Mouse (Mus musculus) heart, embryonic 11.5 days (tissue): Measurements from ENCODE around the gene Palld. TPM values are rescaled to one million over a fixed set of nuclear protein-coding genes. Genes with fewer than 3 reads are reported as not detected.

Experiments
- ATAC-seq: fragments of 200-750 bp; cut with Nextera tagmentation; replicated peaks from 2 replicates; pipeline ENCODE4 v1.8.0; 2017; ENCODE audit warnings: moderate library complexity; ENCODE audit not compliant: insufficient number of reproducible peaks, low FRiP score, low TSS enrichment
- H3K27ac ChIP-seq: fragments of 300-500 bp; sonication (generic); 2 replicates; pipeline ENCODE4 v1.5.1; 2014; ENCODE audit warnings: mild to moderate bottlenecking, low read depth, low read length
- H3K27me3 ChIP-seq: fragments of 300-500 bp; sonication (generic); 2 replicates; pipeline ENCODE4 v1.6.1; 2014; ENCODE audit warnings: mild to moderate bottlenecking, low read length, mixed read lengths; ENCODE audit not compliant: control insufficient read depth, insufficient read depth
- H3K36me3 ChIP-seq: fragments of 300-500 bp; sonication (generic); 2 replicates; pipeline ENCODE4 v1.6.1; 2014; ENCODE audit warnings: mild to moderate bottlenecking, low read length, moderate library complexity, mixed read lengths; ENCODE audit not compliant: control insufficient read depth, insufficient read depth
- H3K4me1 ChIP-seq: fragments of 300-500 bp; sonication (generic); 2 replicates; pipeline ENCODE4 v1.6.1; 2014; ENCODE audit warnings: low read length; ENCODE audit not compliant: control insufficient read depth, insufficient read depth
- H3K4me2 ChIP-seq: fragments of 300-500 bp; sonication (generic); 2 replicates; pipeline ENCODE4 v1.6.1; 2014; ENCODE audit warnings: mild to moderate bottlenecking, moderate library complexity
- H3K4me3 ChIP-seq: fragments of 300-500 bp; sonication (generic); 2 replicates; pipeline ENCODE4 v1.5.1; 2014; ENCODE audit warnings: low read depth, low read length
- H3K9ac ChIP-seq: fragments of 300-500 bp; sonication (generic); 2 replicates; pipeline ENCODE4 v1.6.1; 2014; ENCODE audit warnings: mild to moderate bottlenecking, low read depth, low read length, moderate library complexity
- H3K9me3 ChIP-seq: fragments of 300-500 bp; sonication (generic); replicated peaks from 2 replicates; pipeline ENCODE4 v1.6.1; 2016; ENCODE audit warnings: low read length; ENCODE audit not compliant: control insufficient read depth
- WGBS: fragments of 180-500 bp; shearing (Covaris S2); extraction: QIAGEN DNeasy Blood & Tissue Kit; methylation state at CpG from one replicate; pipeline ENCODE4 v1.1.7; 2014; ENCODE audit not compliant: insufficient replicate concordance; 5-methylcytosine and 5-hydroxymethylcytosine counted together
- polyA plus RNA-seq: library from polyadenylated mRNA; unstranded; fragments of >200 nt; fragmentation: Nextera tagmentation; extraction: Ambion mirVana; gene quantifications from 2 replicates; pipeline ENCODE4 v1.2.1, GENCODE M21; 2014

Palld gene
- polyA plus RNA-seq, 1 experiment from 2014 or later, result 157 TPM

GRCm38 (mm10) chr8:61476160-61476559 lies 426.3 kb downstream of the Palld start:
- no peak overlapping the region for H3K27ac ChIP-seq
- no peaks in the 10 kb centered on the region for H3K9me3 ChIP-seq
- H3K27me3 ChIP-seq, result no peaks in the 10 kb centered on the region
- no peaks in the 10 kb centered on the region for H3K36me3 ChIP-seq
- no peak overlapping the region for H3K4me3 ChIP-seq
- whole genome bisulfite sequencing, result 82% methylated on average over 9 of the region's 9 CpGs
- no peaks in the 10 kb centered on the region for H3K4me1 ChIP-seq
- H3K9ac ChIP-seq, result no peak overlapping the region
- no peak overlapping the region for H3K4me2 ChIP-seq
- ATAC-seq, result no peak

GRCm38 (mm10) chr8:61475251-61475673 lies 427.2 kb downstream of the Palld start:
- no peak overlapping the region for H3K27ac ChIP-seq
- no peak overlapping the region for H3K4me3 ChIP-seq
- no peaks in the 10 kb centered on the region for H3K9me3 ChIP-seq
- WGBS, result 43% methylated on average over 5 of the region's 6 CpGs
- H3K9ac ChIP-seq, result no peak overlapping the region
- no peaks in the 10 kb centered on the region for H3K27me3 ChIP-seq
- H3K4me1 ChIP-seq, result no peaks in the 10 kb centered on the region
- H3K36me3 ChIP-seq, result no peaks in the 10 kb centered on the region
- H3K4me2 ChIP-seq, result no peak overlapping the region
- ATAC-seq, result no peak

DNA sequence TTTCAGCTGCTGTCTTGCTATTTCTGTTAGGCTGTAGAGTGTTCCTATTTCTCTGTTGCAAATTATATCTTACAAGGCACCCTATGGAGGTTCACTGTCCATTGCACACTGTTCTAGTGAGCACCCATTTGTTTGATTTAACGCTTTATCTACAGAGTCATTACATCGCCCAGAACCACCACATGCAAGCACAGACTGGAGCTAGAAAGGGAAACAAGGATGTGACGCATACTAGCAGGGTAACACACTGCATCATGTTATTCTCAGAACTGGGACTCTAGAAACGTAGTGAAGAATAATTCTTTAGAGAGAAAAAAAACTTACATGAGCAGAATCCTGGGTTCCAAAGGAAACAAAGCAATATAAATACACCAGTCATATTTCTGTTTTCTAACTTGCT lies 432.3 kb downstream of the Palld start:
- no peak for ATAC-seq
- Histone ChIP-seq H3K4me3 (no peak overlapping the region), H3K4me2 (no peak overlapping the region), H3K27me3 (no peaks in the 10 kb centered on the region), H3K27ac (no peak overlapping the region), H3K36me3 (no peaks in the 10 kb centered on the region), H3K9me3 (no peaks in the 10 kb centered on the region), H3K9ac (no peak overlapping the region), H3K4me1 (no peaks in the 10 kb centered on the region)
- 84% methylated on average over 4 of the region's 4 CpGs for WGBS

DNA sequence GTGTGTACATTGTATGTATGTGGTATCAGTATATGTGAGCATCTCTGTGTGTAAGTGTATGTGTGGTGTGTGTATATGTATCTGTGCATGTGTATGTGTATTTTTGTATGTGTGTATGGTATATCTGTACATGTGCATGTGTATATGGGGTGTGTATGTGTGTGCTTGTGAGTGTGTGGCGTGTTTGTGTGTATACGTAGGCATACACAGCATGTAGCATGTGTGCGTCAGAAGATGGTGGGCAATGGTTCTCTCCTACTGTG lies 435.0 kb downstream of the Palld start:
- H3K9me3 ChIP-seq, result no peaks in the 10 kb centered on the region
- H3K9ac ChIP-seq, result no peak overlapping the region
- no peak for ATAC-seq
- no peaks in the 10 kb centered on the region for H3K36me3 ChIP-seq
- H3K27ac ChIP-seq, result no peak overlapping the region
- H3K27me3 ChIP-seq, result no peaks in the 10 kb centered on the region
- H3K4me1 ChIP-seq, result no peaks in the 10 kb centered on the region
- no peak overlapping the region for H3K4me3 ChIP-seq
- WGBS, result 87% methylated on average over 3 of the region's 3 CpGs
- H3K4me2 ChIP-seq, result no peak overlapping the region

DNA sequence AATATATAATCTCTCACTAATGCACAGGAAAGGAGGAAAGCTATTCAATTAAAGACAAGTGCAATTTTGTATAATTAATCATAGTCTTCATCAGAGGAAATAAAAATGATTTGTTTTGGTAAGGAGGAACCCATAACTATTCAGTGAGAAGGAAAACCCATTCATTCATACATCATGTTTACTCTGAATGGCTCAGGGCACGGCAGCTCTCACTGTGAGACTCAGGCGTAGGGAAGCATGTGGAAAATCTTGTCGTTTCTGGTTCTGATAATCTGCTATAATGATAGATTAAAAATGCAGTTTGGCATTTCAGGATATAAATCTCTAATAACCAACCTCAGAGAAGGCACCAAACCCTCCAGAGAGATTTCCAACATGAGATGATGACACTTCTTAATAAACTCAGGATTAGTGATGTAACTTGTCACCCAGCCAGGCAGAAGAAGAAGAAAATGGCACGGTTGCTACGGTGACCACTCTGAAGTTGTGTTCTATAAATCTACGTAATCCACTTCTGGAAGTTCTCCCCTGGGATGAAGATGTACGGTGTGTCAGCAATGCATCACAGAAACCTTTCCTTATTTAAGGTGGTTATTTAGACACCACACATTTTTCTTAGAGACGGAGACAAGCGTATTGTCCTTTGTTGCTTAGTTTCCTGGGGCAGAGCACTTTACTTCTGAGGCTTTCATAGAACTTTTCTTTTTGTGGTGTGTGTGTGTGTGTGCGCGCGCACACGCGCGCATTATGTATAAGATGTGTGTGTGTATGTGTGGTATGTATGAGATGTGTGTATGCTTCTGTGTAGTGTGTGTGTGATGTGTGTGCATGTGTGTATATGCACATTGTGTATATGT lies 435.6 kb downstream of the Palld start:
- ATAC-seq, result no peak
- Histone ChIP-seq H3K4me3 (no peak overlapping the region), H3K9me3 (no peaks in the 10 kb centered on the region), H3K27ac (no peak overlapping the region), H3K4me1 (no peaks in the 10 kb centered on the region), H3K27me3 (no peaks in the 10 kb centered on the region), H3K4me2 (no peak overlapping the region), H3K36me3 (no peaks in the 10 kb centered on the region), H3K9ac (no peak overlapping the region)
- whole genome bisulfite sequencing, result 89% methylated on average over 15 of the region's 15 CpGs

- Histone ChIP-seq H3K9me3 (no peaks in the 10 kb centered on the region), H3K4me3 (no peak overlapping the region), H3K27ac (no peak overlapping the region), H3K27me3 (no peaks in the 10 kb centered on the region), H3K4me1 (no peaks in the 10 kb centered on the region), H3K36me3 (no peaks in the 10 kb centered on the region), H3K4me2 (no peak overlapping the region), H3K9ac (no peak overlapping the region)
- 65% methylated on average over 2 of the region's 2 CpGs for WGBS
- ATAC-seq, result no peak
Observed at GRCm38 (mm10) chr8:61464393-61464792, 438.1 kb downstream of the Palld start.

GRCm38 (mm10) chr8:61462221-61462620 lies 440.3 kb downstream of the Palld start:
- no peak overlapping the region for H3K4me3 ChIP-seq
- no peak overlapping the region for H3K27ac ChIP-seq
- H3K36me3 ChIP-seq, result no peaks in the 10 kb centered on the region
- no peaks in the 10 kb centered on the region for H3K9me3 ChIP-seq
- WGBS, result 81% methylated on average over 5 of the region's 5 CpGs
- no peak overlapping the region for H3K9ac ChIP-seq
- ATAC-seq, result no peak
- no peaks in the 10 kb centered on the region for H3K4me1 ChIP-seq
- no peak overlapping the region for H3K4me2 ChIP-seq
- no peaks in the 10 kb centered on the region for H3K27me3 ChIP-seq

Other genes with a start within 250 kb of the Palld start
- gene Ddx60, start 25.4 kb upstream of the Palld start, polyA plus RNA-seq, result 1.7 TPM in 2 replicates
- gene Anxa10, start 220.5 kb upstream of the Palld start, polyA plus RNA-seq, result not detected in 2 replicates